8 mouse cellular contexts compared by ENCODE assay signal in the genomic region with DNA sequence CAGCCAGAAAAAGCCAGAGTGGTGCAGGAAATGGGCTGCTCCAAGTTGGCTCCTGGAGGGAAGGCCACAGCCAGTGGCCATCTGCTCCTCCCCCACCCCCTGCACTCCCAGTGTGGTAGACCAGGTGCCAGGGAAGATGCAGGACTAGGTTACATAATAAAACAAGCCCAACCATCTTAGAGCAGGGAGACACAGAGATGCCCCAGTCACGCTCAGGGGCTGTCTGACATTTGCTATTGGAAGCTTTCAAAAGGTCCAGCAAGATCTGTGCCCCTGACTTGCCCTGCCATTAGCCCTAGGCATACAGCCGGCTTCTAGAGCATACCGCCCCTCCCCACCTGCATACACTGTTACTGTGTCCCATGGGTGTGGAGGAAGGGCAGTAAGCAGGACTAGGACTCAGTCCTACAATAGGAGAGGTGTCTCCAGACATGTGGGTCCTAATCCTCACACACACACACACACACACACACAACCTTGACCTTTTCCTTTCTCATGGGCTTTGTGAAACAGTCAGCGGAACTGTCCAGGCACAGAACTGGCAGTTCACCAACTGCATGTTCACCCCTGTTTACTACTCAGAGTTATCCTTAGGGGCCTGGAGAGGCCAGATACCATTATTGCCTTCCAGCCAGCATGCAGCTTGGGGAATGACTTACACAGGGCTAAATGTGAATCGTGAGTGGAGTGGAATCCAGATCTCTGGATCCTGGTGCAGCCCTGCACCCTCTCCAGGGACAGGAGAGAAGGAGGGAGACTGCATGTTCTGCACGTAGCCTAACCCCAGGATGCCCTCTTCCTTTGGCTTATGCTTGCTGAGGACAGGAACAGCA. TPM values are rescaled to one million over a fixed set of nuclear protein-coding genes. Genes with fewer than 3 reads are reported as not detected.
DNase-seq lines count a peak whose midpoint lies in the region; ATAC-seq lines count a peak whose summit lies in the region.

No protein-coding gene starts in this region.

- DNase-seq in cerebellum, postnatal 14 days, result peak; percentile 89 to 93
- peak; percentile 65 for DNase-seq in kidney, postnatal 10 days
- no peak for DNase-seq in midbrain, embryonic 14.5 days
- no peak for DNase-seq in frontal cortex, postnatal 14 days (ENCODE audit: low spot score in 2 of 2)

- no peaks in the 10 kb centered on the region for H3K27me3 ChIP-seq in forebrain, embryonic 15.5 days
- no peaks in the 10 kb centered on the region for H3K27me3 ChIP-seq in forebrain, embryonic 13.5 days
- no peaks in the 10 kb centered on the region for H3K27me3 ChIP-seq in heart, embryonic 15.5 days
- no peaks in the 10 kb centered on the region for H3K27me3 ChIP-seq in midbrain, embryonic 14.5 days (ENCODE audit: control insufficient read depth, insufficient read depth, low read length)

- H3K9me3 ChIP-seq in forebrain, embryonic 15.5 days, result no peaks in the 10 kb centered on the region
- H3K9me3 ChIP-seq in forebrain, embryonic 13.5 days (replicated peaks), result no peaks in the 10 kb centered on the region
- no peaks in the 10 kb centered on the region for H3K9me3 ChIP-seq in heart, embryonic 15.5 days (replicated peaks)
- no peaks in the 10 kb centered on the region for H3K9me3 ChIP-seq in midbrain, embryonic 14.5 days (ENCODE audit: control insufficient read depth, low read length)

- no peak overlapping the region for H3K9ac ChIP-seq in forebrain, embryonic 15.5 days (replicated peaks)
- H3K9ac ChIP-seq in forebrain, embryonic 13.5 days, result no peak overlapping the region
- no peak overlapping the region for H3K9ac ChIP-seq in heart, embryonic 15.5 days
- H3K9ac ChIP-seq in midbrain, embryonic 14.5 days (replicated peaks; ENCODE audit: low read length), result no peak overlapping the region

- H3K4me2 ChIP-seq in forebrain, embryonic 15.5 days (replicated peaks), result no peak overlapping the region
- H3K4me2 ChIP-seq in forebrain, embryonic 13.5 days, result no peak overlapping the region
- H3K4me2 ChIP-seq in heart, embryonic 15.5 days, result peak overlapping the region; percentile 4; the same call in 1 of the 2 replicates
- no peak overlapping the region for H3K4me2 ChIP-seq in midbrain, embryonic 14.5 days (ENCODE audit: low read length)

- peak overlapping the region; percentile 31; the same call in 1 of the 2 replicates for H3K27ac ChIP-seq in forebrain, embryonic 15.5 days (replicated peaks)
- no peak overlapping the region for H3K27ac ChIP-seq in forebrain, embryonic 13.5 days
- peak overlapping the region; percentile 84 for H3K27ac ChIP-seq in heart, embryonic 15.5 days
- peak overlapping the region; percentile 57; the same call in 1 of the 2 replicates for H3K27ac ChIP-seq in midbrain, embryonic 14.5 days (replicated peaks; ENCODE audit: low read depth, low read length)

- 79% methylated on average over 6 of the region's 6 CpGs for WGBS in forebrain, embryonic 15.5 days
- 69% methylated on average over 6 of the region's 6 CpGs for WGBS in forebrain, embryonic 13.5 days
- WGBS in heart, embryonic 15.5 days, result 53% methylated on average over 6 of the region's 6 CpGs
- WGBS in midbrain, embryonic 14.5 days, result 63% methylated on average over 6 of the region's 6 CpGs

- H3K4me1 ChIP-seq in forebrain, embryonic 15.5 days, result peaks cover 4% of the 10 kb centered on the region; the same call in 1 of the 2 replicates
- H3K4me1 ChIP-seq in forebrain, embryonic 13.5 days, result peaks cover 7% of the 10 kb centered on the region; the same call in 1 of the 2 replicates
- peaks cover 55% of the 10 kb centered on the region for H3K4me1 ChIP-seq in heart, embryonic 15.5 days (replicated peaks)
- peaks cover 14% of the 10 kb centered on the region; the same call in 1 of the 2 replicates for H3K4me1 ChIP-seq in midbrain, embryonic 14.5 days (ENCODE audit: control insufficient read depth, insufficient read depth, low read length)

- no peaks in the 10 kb centered on the region for H3K36me3 ChIP-seq in forebrain, embryonic 15.5 days
- H3K36me3 ChIP-seq in forebrain, embryonic 13.5 days (ENCODE audit: poor library complexity, severe bottlenecking), result no peaks in the 10 kb centered on the region
- no peaks in the 10 kb centered on the region for H3K36me3 ChIP-seq in heart, embryonic 15.5 days
- no peaks in the 10 kb centered on the region for H3K36me3 ChIP-seq in midbrain, embryonic 14.5 days (ENCODE audit: control insufficient read depth, insufficient read depth, low read length)

- no peak overlapping the region for H3K4me3 ChIP-seq in forebrain, embryonic 15.5 days
- no peak overlapping the region for H3K4me3 ChIP-seq in forebrain, embryonic 13.5 days
- no peak overlapping the region for H3K4me3 ChIP-seq in heart, embryonic 15.5 days
- H3K4me3 ChIP-seq in midbrain, embryonic 14.5 days (replicated peaks; ENCODE audit: low read depth, low read length), result no peak overlapping the region

- no peak; the same call in 1 of the 2 replicates for ATAC-seq in forebrain, embryonic 15.5 days (replicated peaks)
- ATAC-seq in forebrain, embryonic 13.5 days, result no peak
- ATAC-seq in heart, embryonic 15.5 days (replicated peaks; ENCODE audit: insufficient number of reproducible peaks, insufficient read depth, low FRiP score, low read depth), result peak; percentile 53
- no peak for ATAC-seq in midbrain, embryonic 14.5 days (ENCODE audit: low FRiP score, low TSS enrichment)
- ATAC-seq in erythroblast, adult 5-6 weeks (replicated peaks; ENCODE audit: low FRiP score, poor library complexity, severe bottlenecking), result no peak

RNA-seq across cellular contexts. Expression of gene Pomgnt2, which starts 30.4 kb away (rescaled TPM):
- polyA plus RNA-seq in forebrain, embryonic 15.5 days (2015; fragmentation: Nextera tagmentation; extraction: Ambion mirVana), result 23.9 and 28.3 TPM in 2 replicates
- polyA plus RNA-seq in forebrain, embryonic 13.5 days (2015; fragmentation: Nextera tagmentation; extraction: Ambion mirVana), result 16.7 and 17.3 TPM in 2 replicates
- polyA plus RNA-seq in heart, embryonic 15.5 days (2015; fragmentation: Nextera tagmentation; extraction: Ambion mirVana), result 10.9 and 13.0 TPM in 2 replicates
- 22.4 and 23.0 TPM in 2 replicates for polyA plus RNA-seq in midbrain, embryonic 14.5 days (2014; fragmentation: Nextera tagmentation; extraction: Ambion mirVana)
- not detected in 2 replicates for total RNA-seq in erythroblast, adult 5-6 weeks (2015; ENCODE audit: low replicate concordance)
- total RNA-seq in erythroblast, adult 5-6 weeks (2017; ENCODE audit: low replicate concordance), result 2.0 TPM in 1 of 2 replicates, not detected in the other

Comparison
In these comparisons a context has a peak if more than half of its experiments do, and no peak if none do; other contexts are left out.
1. DNase-seq: peak in cerebellum, postnatal 14 days (2 of 2) and kidney, postnatal 10 days (single experiment); none in midbrain, embryonic 14.5 days (single experiment) and frontal cortex, postnatal 14 days (0 of 2).